Mouse (Mus musculus): Measurements from ENCODE around the gene Gaa. TPM values are rescaled to one million over a fixed set of nuclear protein-coding genes. Genes with fewer than 3 reads are reported as not detected.
A peak's percentile ranks its signal among the peaks of the same experiment; 100 is the strongest.
"Not testable (repeated sequence)": the region's sequence is repeated elsewhere in the genome, so short reads cannot be mapped to it uniquely, and the experiment has no call there.

Gaa gene
- polyA plus RNA-seq, 1 experiment from 2014 or later = 105 TPM

GRCm38 (mm10) chr11:119258572-119259322 is 8.9 kb upstream of the Gaa start:
- ATAC-seq (ENCODE audit: low FRiP score) = peak; percentile 78
- peak overlapping the region; percentile 56 for H3K27ac ChIP-seq (replicated peaks)
- H3K4me1 ChIP-seq = peaks cover 4% of the 10 kb centered on the region; the same call in 1 of the 2 replicates
- no peaks in the 10 kb centered on the region for H3K9me3 ChIP-seq (replicated peaks)
- peak overlapping the region; percentile 30 for H3K4me3 ChIP-seq (replicated peaks)
- peak overlapping the region; percentile 26 for H3K9ac ChIP-seq (replicated peaks)
- 68% methylated on average over 23 of the region's 23 CpGs for WGBS
- peak overlapping the region; percentile 50 for H3K4me2 ChIP-seq
- no peaks in the 10 kb centered on the region for H3K36me3 ChIP-seq
- no peaks in the 10 kb centered on the region for H3K27me3 ChIP-seq (replicated peaks)

GRCm38 (mm10) chr11:119259977-119260376 is 7.7 kb upstream of the Gaa start:
- Histone ChIP-seq H3K9me3 (replicated peaks) (no peaks in the 10 kb centered on the region), H3K36me3 (peaks cover 8% of the 10 kb centered on the region; the same call in 1 of the 2 replicates), H3K4me2 (no peak overlapping the region), H3K9ac (replicated peaks) (no peak overlapping the region), H3K4me1 (peaks cover 4% of the 10 kb centered on the region; the same call in 1 of the 2 replicates), H3K27ac (replicated peaks) (no peak overlapping the region), H3K27me3 (replicated peaks) (no peaks in the 10 kb centered on the region), H3K4me3 (replicated peaks) (no peak overlapping the region)
- WGBS = 92% methylated on average over 8 of the region's 8 CpGs
- no peak for ATAC-seq (ENCODE audit: low FRiP score)

GRCm38 (mm10) chr11:119264413-119264812 is 3.3 kb upstream of the Gaa start:
- Histone ChIP-seq H3K4me3 (replicated peaks) (no peak overlapping the region), H3K27me3 (replicated peaks) (no peaks in the 10 kb centered on the region), H3K36me3 (peaks cover 9% of the 10 kb centered on the region; the same call in 1 of the 2 replicates), H3K9me3 (replicated peaks) (no peaks in the 10 kb centered on the region), H3K27ac (replicated peaks) (no peak overlapping the region), H3K4me2 (no peak overlapping the region), H3K9ac (replicated peaks) (no peak overlapping the region), H3K4me1 (peaks cover 24% of the 10 kb centered on the region)
- WGBS = 95% methylated on average over 13 of the region's 13 CpGs
- ATAC-seq (ENCODE audit: low FRiP score) = no peak

- peaks cover 15% of the 10 kb centered on the region for H3K36me3 ChIP-seq
- no peak overlapping the region for H3K9ac ChIP-seq (replicated peaks)
- WGBS = 79% methylated on average over 7 of the region's 7 CpGs
- H3K27me3 ChIP-seq (replicated peaks) = no peaks in the 10 kb centered on the region
- H3K9me3 ChIP-seq (replicated peaks) = no peaks in the 10 kb centered on the region
- no peak for ATAC-seq (ENCODE audit: low FRiP score)
- H3K4me1 ChIP-seq = peaks cover 38% of the 10 kb centered on the region
- H3K4me2 ChIP-seq = no peak overlapping the region
- no peak overlapping the region for H3K4me3 ChIP-seq (replicated peaks)
- no peak overlapping the region for H3K27ac ChIP-seq (replicated peaks)
Observed at GRCm38 (mm10) chr11:119265811-119266210, 1.9 kb upstream of the Gaa start.

- peak overlapping the region; percentile 69 for H3K27ac ChIP-seq (replicated peaks)
- WGBS = 49% methylated on average over 6 of the region's 6 CpGs
- H3K4me3 ChIP-seq (replicated peaks) = peak overlapping the region; percentile 74; the same call in 1 of the 2 replicates
- H3K27me3 ChIP-seq (replicated peaks) = no peaks in the 10 kb centered on the region
- no peaks in the 10 kb centered on the region for H3K9me3 ChIP-seq (replicated peaks)
- H3K4me2 ChIP-seq = peak overlapping the region; percentile 90
- H3K4me1 ChIP-seq = peaks cover 46% of the 10 kb centered on the region
- ATAC-seq (ENCODE audit: low FRiP score) = peak; percentile 19; the same call in 1 of the 2 replicates
- peaks cover 29% of the 10 kb centered on the region for H3K36me3 ChIP-seq
- 0 out of 2 replicates have a peak overlapping the region, but pooled peaks have one; percentile 77 for H3K9ac ChIP-seq (replicated peaks)
Observed at GRCm38 (mm10) chr11:119267241-119267674, 429 bp upstream of the Gaa start.

- H3K4me2 ChIP-seq = peak overlapping the region; percentile 90
- no peaks in the 10 kb centered on the region for H3K9me3 ChIP-seq (replicated peaks)
- peaks cover 39% of the 10 kb centered on the region for H3K36me3 ChIP-seq
- H3K9ac ChIP-seq (replicated peaks) = peak overlapping the region; percentile 77
- H3K27me3 ChIP-seq (replicated peaks) = no peaks in the 10 kb centered on the region
- H3K4me3 ChIP-seq (replicated peaks) = peak overlapping the region; percentile 74
- no peak overlapping the region for H3K27ac ChIP-seq (replicated peaks)
- ATAC-seq (ENCODE audit: low FRiP score) = no peak
- peaks cover 46% of the 10 kb centered on the region for H3K4me1 ChIP-seq
- WGBS = 69% methylated on average over 16 of the region's 16 CpGs
Observed at GRCm38 (mm10) chr11:119268557-119269195, 989 bp downstream of the Gaa start.

- H3K9ac ChIP-seq (replicated peaks); H3K27ac ChIP-seq (replicated peaks); H3K4me2 ChIP-seq; H3K27me3 ChIP-seq (replicated peaks); H3K4me3 ChIP-seq (replicated peaks); H3K9me3 ChIP-seq (replicated peaks); ATAC-seq (ENCODE audit: low FRiP score): not testable (repeated sequence)
- WGBS = 66% methylated on average over 3 of the region's 3 CpGs
- Histone ChIP-seq H3K36me3 (peaks cover 64% of the 10 kb centered on the region), H3K4me1 (peaks cover 40% of the 10 kb centered on the region)
Observed at GRCm38 (mm10) chr11:119272492-119272891, 4.8 kb downstream of the Gaa start.

- Histone ChIP-seq H3K27ac (replicated peaks) (no peak overlapping the region), H3K4me3 (replicated peaks) (no peak overlapping the region), H3K9ac (replicated peaks) (no peak overlapping the region), H3K27me3 (replicated peaks) (no peaks in the 10 kb centered on the region), H3K36me3 (peaks cover 68% of the 10 kb centered on the region), H3K4me2 (no peak overlapping the region), H3K9me3 (replicated peaks) (no peaks in the 10 kb centered on the region), H3K4me1 (peaks cover 33% of the 10 kb centered on the region)
- no peak for ATAC-seq (ENCODE audit: low FRiP score)
- WGBS = 88% methylated on average over 8 of the region's 8 CpGs
Observed at GRCm38 (mm10) chr11:119273186-119273930, 5.7 kb downstream of the Gaa start.

GRCm38 (mm10) chr11:119281030-119281429 is 13.3 kb downstream of the Gaa start:
- Histone ChIP-seq H3K4me1 (no peaks in the 10 kb centered on the region), H3K4me2 (no peak overlapping the region), H3K36me3 (peaks cover 87% of the 10 kb centered on the region), H3K27ac (replicated peaks) (no peak overlapping the region), H3K9me3 (replicated peaks) (no peaks in the 10 kb centered on the region), H3K4me3 (replicated peaks) (no peak overlapping the region), H3K9ac (replicated peaks) (no peak overlapping the region), H3K27me3 (replicated peaks) (no peaks in the 10 kb centered on the region)
- ATAC-seq (ENCODE audit: low FRiP score) = no peak
- 90% methylated on average over 15 of the region's 15 CpGs for WGBS

- no peak overlapping the region for H3K27ac ChIP-seq (replicated peaks)
- no peaks in the 10 kb centered on the region for H3K9me3 ChIP-seq (replicated peaks)
- no peak overlapping the region for H3K4me3 ChIP-seq (replicated peaks)
- H3K4me2 ChIP-seq = no peak overlapping the region
- H3K27me3 ChIP-seq (replicated peaks) = no peaks in the 10 kb centered on the region
- H3K4me1 ChIP-seq = no peaks in the 10 kb centered on the region
- H3K9ac ChIP-seq (replicated peaks) = no peak overlapping the region
- 67% methylated on average over 9 of the region's 9 CpGs for WGBS
- H3K36me3 ChIP-seq = peaks cover 87% of the 10 kb centered on the region
- no peak for ATAC-seq (ENCODE audit: low FRiP score)
Observed at GRCm38 (mm10) chr11:119285791-119286527, 18.3 kb downstream of the Gaa start.
